Mouse (Mus musculus) inflammation-experienced regulatory T-cells, adult 16 weeks (primary cell): ENCODE data around the gene Ammecr1. TPM values are rescaled to one million over a fixed set of nuclear protein-coding genes. Genes with fewer than 3 reads are reported as not detected.

Source experiments
- polyA plus RNA-seq: library from polyadenylated mRNA; unstranded; fragments of 100-300 nt; shearing (Covaris generic); gene quantifications from one replicate; pipeline ENCODE4 v1.2.1, GENCODE M21; 2017

Gene Ammecr1
- 1.5 TPM for polyA plus RNA-seq

GRCm38 (mm10) chrX:142966008-142966966 is at the start of gene Ammecr1:
Gene Ammecr1 (minus strand): TSS chrX:142966728.

Other genes with a start within 250 kb of the Ammecr1 start
- gene Rtl9, start 132.9 kb upstream of the Ammecr1 start, polyA plus RNA-seq: not detected